Mouse (Mus musculus) ZHBTc4 (cell line): ENCODE measurements around the gene Tec.

ENCODE experiments used
- DNase-seq: peaks from one replicate; pipeline ENCODE4 v3.0.0-alpha.2; 2011; ENCODE audit warnings: low read depth, low spot score

Tec gene

DNA sequence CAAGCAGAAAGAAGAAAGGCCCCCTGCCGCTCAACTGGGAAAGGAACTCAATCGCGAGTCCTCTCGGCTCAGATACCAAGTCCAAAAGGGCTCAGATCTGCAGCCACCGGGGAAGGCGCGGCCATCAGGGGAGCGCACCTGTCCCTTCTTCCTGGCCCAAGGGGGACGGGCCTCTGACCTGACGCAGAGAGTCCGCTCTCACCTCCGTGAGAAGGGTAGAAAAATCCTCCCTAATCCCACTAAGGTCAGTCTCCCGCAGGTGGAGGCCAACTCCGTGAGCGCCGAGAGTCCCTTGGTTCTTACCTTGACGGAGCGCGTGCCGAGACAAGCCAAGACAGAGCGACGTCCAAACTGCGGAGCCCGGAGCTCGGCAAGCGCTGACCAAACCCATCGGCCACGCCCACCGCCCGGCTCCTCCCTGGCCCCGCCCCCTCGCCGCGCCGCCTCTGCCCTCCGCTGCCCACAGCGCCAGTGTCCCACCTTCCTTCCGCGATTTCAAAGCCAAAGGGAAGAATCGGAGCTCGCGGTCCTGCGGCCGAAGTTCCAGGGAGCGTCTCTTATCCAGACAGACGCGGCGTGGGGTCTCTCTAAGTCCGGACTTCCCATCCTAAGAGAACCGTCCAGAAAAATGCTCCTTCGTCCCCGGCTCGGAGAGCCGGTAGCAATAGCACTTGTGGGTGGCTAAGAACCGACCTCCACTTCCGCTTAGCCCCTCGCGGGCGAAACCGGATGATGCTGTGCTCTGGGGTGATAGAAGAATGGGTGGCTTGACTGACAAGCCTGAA is at the start of gene Tec:
TSS of gene Tec (minus strand) at position 393 of the 785 bp plus-strand sequence.
- peak; percentile 86 for DNase-seq

DNA sequence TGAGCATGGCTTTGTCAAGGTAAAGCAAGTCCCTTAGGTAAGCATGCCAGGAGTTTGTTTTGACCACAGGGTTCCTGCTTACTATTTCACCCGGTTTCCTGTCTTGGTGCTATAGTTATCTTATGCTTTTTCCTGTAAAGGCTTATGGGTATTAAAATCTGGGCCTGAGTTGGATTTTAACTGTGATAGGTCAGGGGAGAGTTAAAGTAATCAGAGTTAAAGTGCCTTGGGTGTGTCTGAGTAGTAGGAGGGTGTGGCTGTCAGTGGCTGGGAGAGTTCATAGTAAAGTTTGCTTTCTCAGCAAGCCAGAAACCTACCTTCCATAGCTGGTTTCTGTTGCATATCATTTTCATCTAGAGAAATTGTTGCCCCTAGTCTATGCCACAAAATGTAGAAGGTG is 48.6 kb upstream of the Tec start:
- no peak for DNase-seq

DNA sequence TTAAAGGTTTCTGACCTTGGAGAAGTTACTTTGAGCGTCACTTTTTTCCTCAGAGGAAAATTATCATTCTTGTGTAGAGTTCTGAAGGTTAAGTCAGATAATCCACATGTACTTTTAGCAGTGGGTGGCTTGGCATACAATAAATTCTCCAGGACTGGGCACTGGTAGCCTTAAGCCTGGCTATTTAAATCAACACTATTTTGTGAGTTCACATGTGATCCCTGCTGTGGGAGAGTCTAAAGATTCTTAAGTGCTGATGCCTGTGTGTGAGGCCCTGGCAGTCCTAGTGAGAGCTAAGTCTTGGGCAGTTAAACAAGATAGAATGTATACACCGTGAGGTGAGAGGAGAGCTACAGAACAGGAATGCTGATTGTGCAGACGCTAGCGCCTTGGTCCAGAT is 47.8 kb upstream of the Tec start:
- no peak for DNase-seq

DNA sequence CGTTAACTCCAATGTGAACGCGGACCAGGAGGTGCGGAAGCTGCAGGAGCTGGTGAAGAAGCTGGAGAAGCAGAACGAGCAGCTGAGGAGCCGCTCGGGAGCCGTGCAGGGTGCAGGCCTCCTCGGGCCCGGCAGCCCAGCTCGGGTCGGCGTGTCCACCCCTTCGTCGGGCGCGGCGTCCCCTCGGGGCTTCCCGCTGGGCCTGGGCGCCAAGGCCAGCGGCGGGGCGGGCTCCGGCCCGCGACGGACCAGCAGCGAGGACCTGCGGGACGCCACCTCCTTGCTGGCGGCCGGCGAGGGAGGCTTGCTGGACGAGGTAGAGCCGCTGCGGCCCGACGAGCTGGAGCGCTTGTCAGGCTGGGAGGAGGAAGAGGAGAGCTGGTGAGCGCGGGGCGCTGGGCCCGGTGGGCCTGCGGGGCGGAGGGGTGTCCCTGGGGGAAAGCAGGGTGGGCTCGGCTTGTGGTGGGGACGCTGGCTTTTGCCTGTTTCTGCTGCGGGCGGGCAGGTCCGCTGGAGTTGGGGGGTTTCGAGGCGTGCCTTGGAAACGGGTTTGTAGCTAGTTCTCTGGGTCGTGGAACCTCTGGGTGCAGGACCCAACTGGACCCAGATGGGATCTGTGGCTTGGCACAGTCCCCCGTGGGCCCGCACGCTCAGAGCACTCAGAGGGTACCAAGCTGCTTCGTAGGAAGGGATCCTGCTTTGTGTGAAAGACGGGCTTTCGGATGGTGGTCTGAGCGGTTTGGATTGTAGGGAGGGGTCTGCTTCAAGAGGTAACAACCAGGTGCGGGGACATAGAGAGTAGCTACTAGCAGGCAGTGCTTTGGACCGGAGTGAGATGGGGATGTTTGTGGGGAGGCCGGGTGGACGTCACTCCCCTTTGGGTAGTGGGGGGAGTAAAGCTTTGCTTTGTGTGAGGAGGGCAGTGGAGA is 46.6 kb upstream of the Tec start:
- peak; percentile 31 for DNase-seq

DNA sequence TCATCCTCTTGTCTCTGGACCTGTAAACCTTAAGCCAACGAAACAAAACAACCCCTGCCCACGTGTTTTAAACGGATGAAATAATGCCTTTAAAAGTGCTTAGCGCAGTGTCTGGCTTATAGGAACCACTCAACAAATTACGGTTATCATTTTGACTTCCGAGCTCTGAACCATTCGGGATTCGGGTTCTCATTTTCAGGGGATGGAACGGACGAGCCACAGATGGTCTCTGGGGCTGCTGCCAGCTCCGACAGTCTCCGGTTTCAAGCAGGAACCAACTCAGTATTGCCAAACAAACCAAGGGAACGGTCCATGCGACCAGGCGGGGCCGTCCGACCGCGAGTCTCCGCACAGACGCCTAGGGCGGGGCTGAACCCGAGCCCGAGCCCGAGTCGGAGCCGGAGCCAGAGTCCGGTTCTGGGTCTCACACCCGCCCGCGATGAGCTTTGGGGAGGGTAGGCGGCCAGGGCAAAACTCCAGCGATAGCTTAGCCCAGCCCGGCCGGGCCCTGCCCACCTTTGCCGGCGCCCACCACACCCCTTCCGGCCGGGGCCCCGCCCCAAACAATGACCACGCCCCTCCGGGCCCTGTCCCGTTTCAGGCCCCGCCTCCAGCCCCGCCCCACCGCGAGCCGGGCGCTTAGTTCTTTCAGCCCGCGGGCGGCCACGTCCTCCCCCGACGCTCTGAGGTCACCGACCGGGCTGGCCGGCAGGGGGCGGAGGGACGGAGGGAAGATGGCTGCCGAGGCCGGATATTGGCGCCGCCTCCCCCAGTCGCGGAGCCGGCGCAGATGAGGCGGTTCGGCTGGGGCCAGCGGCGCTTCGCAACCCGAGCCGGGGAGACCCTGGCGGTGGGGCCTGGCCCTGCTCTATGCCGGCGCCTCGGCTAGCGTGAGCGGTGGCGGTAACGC is 45.6 kb upstream of the Tec start, which contains the start of gene Slain2:
TSS of gene Slain2 (plus strand) at position 657 of the 910 bp plus-strand sequence.
- DNase-seq: peak; percentile 99

GRCm38 (mm10) chr5:72911284-72911683 is 43.0 kb upstream of the Tec start:
- DNase-seq: no peak

DNA sequence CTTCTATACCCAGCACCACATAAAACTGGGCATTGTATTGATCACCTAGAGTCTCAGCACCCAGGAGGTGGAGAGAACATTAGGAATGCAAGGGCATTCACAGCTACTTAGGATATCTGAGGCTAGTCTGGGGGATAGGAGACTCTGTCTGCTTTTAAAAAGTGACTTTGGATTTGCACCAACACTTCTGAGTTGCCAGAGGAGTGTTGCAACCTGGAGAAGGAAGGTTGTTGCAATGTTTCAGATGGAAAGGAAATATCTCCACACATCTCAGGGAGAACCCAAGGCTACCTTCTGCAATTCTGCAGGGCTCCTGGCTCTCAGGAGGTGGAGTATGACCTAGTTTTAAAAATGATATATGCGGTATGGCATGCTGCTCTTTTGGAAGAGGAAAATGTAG is 42.1 kb upstream of the Tec start:
- DNase-seq: no peak

DNA sequence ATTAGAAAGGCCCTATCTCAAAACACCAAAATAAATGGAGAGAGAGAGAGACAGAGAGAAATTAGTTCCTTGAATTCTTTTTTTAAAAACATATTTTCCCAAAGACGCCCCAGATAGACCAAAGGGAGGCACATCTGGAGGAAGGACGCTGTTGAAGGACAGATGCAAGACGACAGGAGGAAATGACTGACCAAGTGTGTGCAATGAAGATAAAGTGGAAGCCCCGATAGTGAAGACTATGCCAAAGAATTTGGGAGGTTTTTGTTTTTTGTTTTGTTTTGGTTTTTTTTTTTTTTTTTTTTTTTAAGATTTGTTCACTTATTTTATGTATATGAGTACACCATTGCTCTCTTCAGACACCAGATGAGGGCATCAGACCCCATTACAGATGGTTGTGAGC is 41.1 kb upstream of the Tec start:
- no peak for DNase-seq

- DNase-seq: peak; percentile 20
These were observed 40.1 kb upstream of the Tec start for GRCm38 (mm10) chr5:72908324-72908936.

DNA sequence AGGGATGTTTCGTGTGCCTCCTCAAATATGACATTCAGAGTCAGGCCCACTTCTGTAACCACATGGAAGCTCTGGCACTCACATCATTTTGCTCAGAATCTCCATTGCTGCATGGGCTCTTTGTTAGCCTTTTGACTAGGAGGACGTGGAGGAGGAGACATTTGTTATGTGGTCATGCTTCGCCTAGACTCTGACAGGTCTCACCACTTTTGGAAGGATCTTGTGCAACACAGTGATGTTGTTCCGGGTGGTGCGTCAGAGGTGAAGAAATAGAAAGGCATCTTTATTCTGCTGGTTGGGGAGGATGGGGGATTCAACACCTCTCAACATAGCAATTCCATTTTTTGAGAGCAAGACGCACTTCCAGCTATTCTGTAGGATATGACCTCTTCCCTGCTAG is 39.1 kb upstream of the Tec start:
- no peak for DNase-seq

DNA sequence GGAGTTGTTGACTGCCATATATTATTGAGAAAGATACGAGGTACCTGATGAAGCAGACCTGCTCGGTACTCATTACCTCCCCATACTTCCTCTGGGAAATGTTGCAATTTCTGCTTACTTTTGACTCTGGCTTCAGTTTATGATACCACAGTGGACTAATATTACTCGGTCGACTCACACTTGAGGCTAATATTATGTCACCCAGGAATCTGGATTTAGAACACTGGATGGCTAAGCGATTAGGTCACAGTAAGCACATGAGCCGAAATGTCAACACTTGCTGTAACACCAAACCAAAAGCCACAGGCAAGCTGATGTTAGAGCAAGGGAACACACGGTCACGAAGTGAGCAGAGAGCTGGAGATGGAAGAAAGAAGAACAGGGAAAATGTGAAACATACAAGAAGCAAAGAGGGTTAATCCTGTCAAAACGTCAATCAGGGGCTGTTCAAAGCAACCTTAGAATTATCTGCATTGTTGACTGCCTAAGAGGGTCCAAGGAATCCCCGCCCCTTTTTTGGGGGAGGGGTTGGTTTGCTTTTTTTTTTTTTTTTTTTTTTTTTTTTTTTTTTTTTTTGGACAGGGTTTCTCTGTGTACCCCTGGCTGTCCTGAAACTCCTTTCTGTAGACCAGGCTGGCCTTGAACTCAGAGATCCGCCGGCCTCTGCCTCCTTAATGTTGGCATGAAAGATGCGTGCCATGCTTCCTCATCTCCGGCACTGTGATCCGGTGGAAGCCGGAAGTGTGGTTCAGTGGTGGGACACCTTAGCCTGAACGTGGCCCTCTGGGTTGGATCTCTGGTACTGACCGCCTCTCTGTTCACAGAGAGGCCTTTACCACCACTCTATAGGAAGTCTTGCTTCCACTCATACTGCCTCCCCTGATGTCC is 36.9 kb upstream of the Tec start:
- DNase-seq: peak; percentile 46

DNA sequence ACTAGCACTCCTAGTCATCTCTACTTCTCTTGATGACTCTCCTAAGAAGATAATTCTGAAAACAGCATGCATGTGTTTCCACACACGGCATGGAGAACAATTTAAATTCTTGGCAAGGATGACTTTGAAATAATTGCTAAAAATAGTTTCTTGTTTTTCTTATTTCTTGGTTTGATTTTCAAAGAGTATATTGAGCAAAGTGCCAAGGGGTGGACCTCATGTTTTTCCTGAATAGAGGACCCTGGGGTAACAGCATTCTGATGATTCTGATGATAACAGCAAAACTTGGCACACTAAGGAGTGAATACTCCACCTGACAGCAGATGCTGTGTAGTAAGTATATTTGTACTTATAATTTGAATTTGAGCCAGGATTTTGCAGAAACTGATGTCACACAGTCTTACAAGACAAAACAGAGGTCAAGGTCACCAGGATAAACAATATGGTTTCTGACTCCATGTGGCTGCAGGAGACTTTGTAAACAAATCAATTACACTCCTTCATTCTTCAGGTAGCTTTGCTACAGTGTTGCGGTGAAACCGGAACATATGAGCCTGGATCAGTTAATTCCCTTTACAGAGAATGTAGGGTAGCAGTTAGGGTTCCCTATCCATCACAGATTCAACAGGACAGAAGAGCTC is 34.7 kb upstream of the Tec start:
- DNase-seq: peak; percentile 50

- peak; percentile 97 for DNase-seq
These were observed 34.0 kb upstream of the Tec start for GRCm38 (mm10) chr5:72902312-72902711.

DNA sequence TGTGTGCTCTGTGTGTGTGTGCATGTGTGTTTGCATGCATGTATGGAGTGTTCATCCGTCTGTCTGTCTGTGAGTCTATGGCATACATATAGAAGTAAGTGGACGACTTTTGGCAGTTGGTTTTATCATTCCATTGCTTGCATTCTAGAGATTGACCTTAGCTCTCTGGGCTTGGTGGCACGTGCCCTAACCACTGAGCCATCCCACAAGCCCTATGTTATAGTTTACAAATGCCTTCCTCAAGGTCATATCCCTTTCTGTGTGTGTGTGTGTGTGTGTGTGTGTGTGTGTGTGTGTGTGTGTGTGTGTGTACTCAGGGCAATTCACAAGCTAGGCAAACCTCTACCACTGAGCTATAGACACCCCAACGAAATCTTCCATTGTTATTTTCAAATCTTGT is 33.6 kb upstream of the Tec start:
- peak; percentile 89 for DNase-seq

DNA sequence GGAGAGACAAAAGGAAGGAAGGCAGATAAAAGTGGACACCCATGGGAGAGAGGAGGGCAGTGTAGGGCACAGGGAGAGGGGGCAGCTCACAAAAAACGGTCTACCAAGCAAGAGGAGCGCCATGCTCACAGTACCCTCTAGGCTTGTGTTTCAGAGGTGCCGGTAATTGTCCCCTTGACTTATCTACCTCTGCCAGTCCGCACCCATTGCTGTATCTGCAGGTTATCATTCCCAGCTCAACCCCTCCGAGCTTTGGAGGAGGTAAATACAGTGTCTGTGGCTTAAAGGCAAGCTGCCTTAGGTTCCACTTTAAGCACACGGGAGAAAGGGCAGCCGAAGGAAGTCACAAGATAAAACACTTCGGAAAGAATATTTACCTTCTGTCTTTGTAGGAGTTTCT is 31.0 kb upstream of the Tec start:
- DNase-seq: no peak

DNA sequence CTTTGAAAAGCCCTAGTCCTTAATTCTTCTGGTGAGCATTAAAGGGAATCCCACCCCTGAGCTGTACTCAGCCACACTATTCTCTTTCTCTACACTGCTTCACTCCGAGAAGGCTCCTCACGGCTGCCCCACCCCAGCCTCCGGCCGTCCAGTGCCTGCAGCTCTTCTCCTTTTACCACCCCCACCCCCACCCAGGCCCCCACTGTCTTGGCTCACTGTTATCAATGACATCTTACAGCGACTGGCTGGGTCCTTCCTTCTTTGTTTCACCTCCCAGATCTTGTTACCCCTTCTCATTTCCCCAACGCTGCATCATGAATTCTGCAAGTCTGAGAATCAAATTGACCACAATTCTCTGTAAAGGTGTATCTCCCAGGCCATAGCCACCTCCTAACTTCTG is 29.7 kb upstream of the Tec start:
- DNase-seq: peak; percentile 81

- peak; percentile 52 for DNase-seq
These were observed 28.4 kb upstream of the Tec start for GRCm38 (mm10) chr5:72896478-72897279.

DNA sequence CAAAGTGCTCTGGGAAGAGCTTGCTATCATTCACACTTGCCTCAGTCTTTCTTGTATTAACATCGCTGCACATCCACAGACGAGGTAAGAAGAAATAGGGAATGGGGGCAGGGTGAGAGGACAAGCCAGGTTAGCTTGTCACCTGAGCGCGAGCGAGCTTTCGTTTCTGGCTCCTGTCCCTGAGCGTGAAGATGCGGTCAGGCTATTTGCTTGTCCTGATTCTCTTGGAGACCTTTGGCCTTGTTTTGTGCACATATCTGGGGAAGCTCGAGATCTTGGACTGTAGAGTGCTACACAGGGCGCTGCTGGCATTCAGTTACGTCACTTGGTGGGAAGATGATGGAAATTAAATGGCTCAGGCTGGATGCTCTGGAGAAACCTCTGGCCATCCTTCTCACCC is 27.0 kb upstream of the Tec start:
- DNase-seq: no peak

DNA sequence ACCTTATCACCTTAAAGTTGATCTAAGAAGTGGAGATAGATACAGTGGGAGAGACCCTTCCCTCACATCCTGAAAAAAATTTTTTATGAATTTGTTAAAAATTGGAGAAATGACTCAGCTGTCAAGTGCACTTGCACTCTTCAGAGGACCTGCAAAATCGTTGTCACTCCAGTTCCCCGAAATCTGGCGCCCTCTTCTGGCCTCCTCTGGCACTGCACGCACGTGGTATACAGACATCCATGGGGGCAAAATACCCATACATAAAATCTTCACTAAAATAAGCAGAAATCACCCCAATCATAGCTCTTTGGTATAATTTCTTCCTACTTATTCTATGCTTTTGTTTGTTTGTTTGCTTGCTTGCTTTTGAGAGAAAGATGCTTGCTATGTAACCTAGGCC is 25.7 kb upstream of the Tec start:
- DNase-seq: peak; percentile 80
